Mouse (Mus musculus) cerebellum, adult 11-12 months (tissue): ENCODE measurements around the gene Pi4kb.
"Not testable (repeated sequence)": the region's sequence is repeated elsewhere in the genome, so short reads cannot be mapped to it uniquely, and the experiment has no call there.

Experiments
- DNase-seq: peaks from one replicate; pipeline ENCODE4 v3.0.0; 2022

The Pi4kb gene

DNA sequence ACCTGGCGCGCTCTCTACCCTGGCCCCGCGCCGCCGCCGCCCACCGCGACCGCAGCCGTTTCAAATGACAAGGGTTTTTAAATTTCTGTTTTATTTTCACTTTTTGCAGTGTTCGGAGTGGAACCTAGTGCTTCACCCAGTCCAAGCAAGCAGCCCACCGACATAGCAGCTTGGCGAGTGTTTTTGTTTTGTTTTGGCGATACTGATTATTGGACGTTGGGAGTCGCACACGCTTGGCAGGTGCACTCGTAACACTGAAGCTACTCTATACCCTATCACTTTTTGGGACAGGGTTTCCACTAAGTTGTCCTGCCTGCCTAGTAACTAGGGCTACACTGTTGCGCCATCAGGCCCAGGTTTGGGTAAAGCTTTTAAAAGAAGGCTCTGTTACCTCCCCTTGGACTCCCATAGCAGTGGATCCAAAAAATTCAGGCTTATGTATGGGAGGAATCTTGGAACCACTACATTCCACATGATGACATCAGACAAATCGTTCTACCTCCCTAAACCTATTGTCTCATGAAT is 42.1 kb downstream of the Pi4kb start:
- DNase-seq = no peak

- no peak for DNase-seq
Measured at GRCm38 (mm10) chr3:95018741-95019140, 44.2 kb downstream of the Pi4kb start.

DNA sequence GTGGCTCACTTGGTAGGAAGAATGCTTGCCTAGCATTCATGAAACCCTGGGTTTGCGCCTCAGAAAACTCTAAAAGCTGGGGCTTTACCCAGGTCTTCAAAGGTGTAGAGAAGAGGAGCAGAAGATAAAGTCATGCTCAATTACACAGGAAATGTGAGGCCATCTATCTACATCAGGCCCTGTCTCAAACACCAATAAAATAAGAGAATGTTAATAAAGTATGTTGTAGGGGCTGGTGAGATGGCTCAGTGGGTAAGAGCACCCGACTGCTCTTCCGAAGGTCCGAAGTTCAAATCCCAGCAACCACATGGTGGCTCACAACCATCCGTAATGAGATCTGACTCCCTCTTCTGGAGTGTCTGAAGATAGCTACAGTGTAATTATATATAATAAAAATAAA is 46.4 kb downstream of the Pi4kb start:
- DNase-seq = not testable (repeated sequence)

- DNase-seq = no peak
Measured at GRCm38 (mm10) chr3:95024551-95024950, 50.0 kb downstream of the Pi4kb start.

- DNase-seq = no peak
Measured at GRCm38 (mm10) chr3:95025202-95025601, 50.7 kb downstream of the Pi4kb start.

GRCm38 (mm10) chr3:95027057-95027645 is 52.6 kb downstream of the Pi4kb start:
- DNase-seq = no peak

DNA sequence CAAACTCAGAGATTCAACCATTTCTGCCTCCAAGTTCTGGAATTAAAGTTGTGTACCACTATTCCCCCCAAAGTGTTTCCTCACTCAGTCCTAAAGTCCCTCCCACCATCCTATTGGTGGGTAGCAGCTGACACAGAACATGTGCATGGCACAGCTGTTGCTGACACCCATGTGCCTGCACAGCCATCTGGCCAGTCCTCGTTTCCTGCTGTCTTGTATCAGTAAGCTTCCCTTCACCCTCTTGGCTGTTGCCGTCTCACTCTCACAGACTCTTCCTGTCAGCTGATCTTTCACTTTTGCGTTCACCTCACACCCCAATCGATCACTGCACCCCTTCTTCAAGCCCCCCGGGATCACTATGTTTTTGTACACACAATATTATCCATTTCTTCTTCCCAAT is 53.2 kb downstream of the Pi4kb start:
- no peak for DNase-seq

- DNase-seq = no peak
Measured at GRCm38 (mm10) chr3:95028603-95029002, 54.1 kb downstream of the Pi4kb start.

- DNase-seq = not testable (repeated sequence)
Measured at GRCm38 (mm10) chr3:95029291-95029827, 54.8 kb downstream of the Pi4kb start.

DNA sequence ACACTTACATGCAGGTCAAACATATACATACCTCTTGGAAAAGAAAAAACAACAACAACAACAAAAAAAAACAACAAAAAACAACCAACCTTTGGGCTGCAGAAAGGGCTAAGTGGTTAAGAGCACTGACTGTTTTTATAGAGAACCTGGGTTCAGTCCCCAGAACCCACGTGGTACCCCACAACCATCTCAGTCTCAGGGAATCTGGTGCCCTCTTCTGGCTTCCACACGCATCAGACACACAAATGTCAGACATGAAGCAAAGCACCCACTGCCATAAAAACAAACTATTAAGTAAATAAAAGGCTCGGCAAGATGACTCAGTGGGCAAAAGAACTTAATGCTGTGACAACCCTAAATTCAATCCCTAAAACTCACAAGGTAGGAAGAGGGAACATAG is 55.4 kb downstream of the Pi4kb start:
- DNase-seq = no peak

- no peak for DNase-seq
Measured at GRCm38 (mm10) chr3:95041625-95042024, 67.1 kb downstream of the Pi4kb start.

- peak; percentile 95 for DNase-seq
Measured at GRCm38 (mm10) chr3:95042166-95042837, 67.8 kb downstream of the Pi4kb start, which contains the start of gene Psmd4. Gene Psmd4 (minus strand): TSS chr3:95042614.

- no peak for DNase-seq
Measured at GRCm38 (mm10) chr3:95042838-95043229, 68.3 kb downstream of the Pi4kb start.

DNA sequence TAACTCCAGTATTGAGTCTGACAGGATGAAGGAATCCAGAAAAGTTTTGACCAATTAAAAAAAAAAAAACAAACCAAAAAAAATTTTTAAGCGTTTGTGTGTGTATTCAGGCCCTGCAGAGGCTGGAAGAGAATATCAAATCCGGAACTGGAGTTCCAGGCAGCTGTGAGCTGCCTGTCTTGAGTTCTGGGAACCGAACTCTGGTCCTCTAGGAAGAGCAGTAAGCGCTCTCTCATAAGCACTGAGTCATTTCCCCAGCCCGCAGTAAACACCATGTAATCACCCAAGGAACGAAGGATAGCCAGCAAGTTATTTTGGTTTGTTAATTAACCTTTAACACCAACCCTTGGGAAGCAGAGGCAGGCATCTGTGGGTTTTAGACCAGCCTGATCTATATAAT is 68.7 kb downstream of the Pi4kb start:
- no peak for DNase-seq

DNA sequence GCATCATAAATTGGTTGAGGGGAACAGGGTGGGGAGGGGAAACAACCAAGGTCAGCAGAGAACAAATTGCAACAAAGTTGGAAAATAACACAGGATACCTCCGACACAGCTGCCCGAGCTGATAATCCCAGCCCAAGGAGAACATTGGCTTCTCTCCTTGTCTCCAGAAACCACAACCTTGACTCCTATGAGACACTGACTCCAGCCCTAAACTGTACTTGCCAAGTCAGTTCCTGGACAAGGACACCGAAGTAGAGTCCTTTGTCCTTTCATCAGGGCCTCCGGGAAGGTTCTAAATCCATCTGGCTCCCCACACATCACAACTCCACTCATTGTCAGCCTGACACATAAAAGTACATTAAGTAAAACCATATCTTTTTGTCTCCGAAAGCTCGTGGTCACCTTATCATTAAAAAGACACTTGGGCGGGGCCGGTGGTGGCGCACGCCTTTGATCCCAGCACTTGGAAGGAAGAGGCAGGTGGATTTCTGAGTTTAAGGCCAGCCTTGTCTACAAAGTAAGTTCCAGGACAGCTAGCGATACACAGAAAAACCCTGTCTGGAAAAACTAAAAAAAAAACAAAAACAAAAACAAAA is 72.0 kb downstream of the Pi4kb start:
- no peak for DNase-seq

GRCm38 (mm10) chr3:95047914-95048313 is 73.4 kb downstream of the Pi4kb start:
- no peak for DNase-seq

GRCm38 (mm10) chr3:95052959-95053358 is 78.4 kb downstream of the Pi4kb start:
- no peak for DNase-seq

GRCm38 (mm10) chr3:95053701-95054100 is 79.2 kb downstream of the Pi4kb start:
- DNase-seq = no peak

- DNase-seq = peak; percentile 37
Measured at GRCm38 (mm10) chr3:95054481-95055260, 80.1 kb downstream of the Pi4kb start.

DNA sequence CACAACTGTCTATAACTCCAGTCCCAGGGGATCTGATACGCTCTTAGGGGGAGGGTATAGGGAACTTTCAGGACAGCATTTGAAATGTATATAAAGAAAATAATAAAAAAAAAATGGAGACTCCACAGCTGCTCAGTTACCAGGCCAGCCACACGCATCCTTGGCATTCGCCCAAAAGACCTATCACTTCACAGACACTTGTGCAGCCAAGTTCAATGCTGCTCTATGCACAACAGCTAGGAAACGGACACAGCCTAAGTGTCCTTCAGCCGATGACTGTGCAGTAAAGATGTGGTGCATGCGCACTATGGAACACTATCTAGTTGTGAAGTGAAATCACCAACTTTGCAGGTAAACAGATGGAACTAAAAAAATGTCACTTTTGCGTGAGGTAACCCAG is 81.7 kb downstream of the Pi4kb start:
- DNase-seq = no peak
